Mouse (Mus musculus) embryonic fibroblast, embryonic 13.5 days (primary cell): Measurements from ENCODE around the gene Gm45623.

Experiments used
- CTCF ChIP-seq: IDR thresholded peaks from 2 replicates; pipeline ENCODE4 v1.5.1; 2011; ENCODE audit warnings: mild to moderate bottlenecking, control low read depth, low read length, moderate library complexity, borderline replicate concordance; ENCODE audit not compliant: insufficient read depth
- POLR2A ChIP-seq: IDR thresholded peaks from 2 replicates; pipeline ENCODE4 v1.6.1; 2011; ENCODE audit warnings: low read depth, mild to moderate bottlenecking, control low read depth, low read length, moderate library complexity

DNA sequence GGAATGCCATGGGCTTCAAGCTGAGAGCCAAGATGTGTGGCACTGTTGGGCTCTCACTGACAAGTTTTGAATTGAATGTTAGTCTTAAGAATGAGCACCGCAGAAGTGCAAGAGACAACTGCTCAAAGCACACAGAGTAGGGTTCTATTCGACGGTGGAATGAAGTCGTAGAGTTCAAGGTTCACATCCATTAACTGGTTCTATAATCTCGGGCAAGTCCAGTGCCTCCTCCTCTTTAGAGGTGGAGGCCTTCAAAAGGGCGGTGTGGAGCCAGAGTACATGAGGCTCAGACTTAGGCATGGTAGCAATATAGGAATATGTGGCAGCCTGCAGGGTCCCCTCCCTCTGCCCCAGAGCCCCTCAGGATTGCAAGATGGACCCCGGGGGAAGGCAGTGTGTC lies 43.8 kb upstream of the Gm45623 start:
- TF ChIP-seq POLR2A (no peak), CTCF (no peak)
